Mouse (Mus musculus): ENCODE measurements around the gene Vps29. TPM values are rescaled to one million over a fixed set of nuclear protein-coding genes. Genes with fewer than 3 reads are reported as not detected.

The Vps29 gene
- polyA plus RNA-seq, 1 experiment from 2014 or later = 338 TPM

DNA sequence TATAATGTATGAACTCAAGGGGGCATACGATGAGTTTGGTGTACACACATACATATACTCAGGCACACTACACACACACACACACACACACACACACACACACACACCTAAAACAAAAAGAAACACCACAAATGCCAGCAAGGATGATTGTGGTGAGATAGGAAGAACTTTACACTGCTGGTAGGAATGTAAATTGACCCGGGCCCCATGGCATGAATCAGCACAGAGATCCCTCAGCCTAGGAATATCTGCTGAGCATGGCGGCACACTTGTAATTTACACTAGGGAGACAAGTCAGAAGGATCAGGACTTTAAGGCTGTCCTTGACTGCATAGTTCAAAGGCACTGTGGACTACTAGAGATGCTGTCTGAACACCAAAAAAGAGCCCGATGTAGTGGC is 23.9 kb upstream of the Vps29 start:
- Histone ChIP-seq H3K9ac (ENCODE audit: low read depth, low read length) (no peak overlapping the region), H3K27me3 (replicated peaks; ENCODE audit: control insufficient read depth, insufficient read depth, low read length) (no peaks in the 10 kb centered on the region), H3K4me3 (ENCODE audit: low read depth, low read length) (no peak overlapping the region), H3K27ac (ENCODE audit: low read depth, low read length) (no peak overlapping the region), H3K4me1 (replicated peaks; ENCODE audit: control insufficient read depth, insufficient read depth, low read length) (no peaks in the 10 kb centered on the region; the same call in 1 of the 2 replicates), H3K9me3 (ENCODE audit: control insufficient read depth) (no peaks in the 10 kb centered on the region), H3K4me2 (replicated peaks; ENCODE audit: low read depth) (no peak overlapping the region), H3K36me3 (ENCODE audit: control insufficient read depth, insufficient read depth) (peaks cover 17% of the 10 kb centered on the region)
- no peak for ATAC-seq
- peak; percentile 44 for TF ChIP-seq CTCF (IDR thresholded peaks at IDR 0.05; ENCODE audit: low read depth)
- WGBS = 65% methylated on average over 4 of the region's 4 CpGs

DNA sequence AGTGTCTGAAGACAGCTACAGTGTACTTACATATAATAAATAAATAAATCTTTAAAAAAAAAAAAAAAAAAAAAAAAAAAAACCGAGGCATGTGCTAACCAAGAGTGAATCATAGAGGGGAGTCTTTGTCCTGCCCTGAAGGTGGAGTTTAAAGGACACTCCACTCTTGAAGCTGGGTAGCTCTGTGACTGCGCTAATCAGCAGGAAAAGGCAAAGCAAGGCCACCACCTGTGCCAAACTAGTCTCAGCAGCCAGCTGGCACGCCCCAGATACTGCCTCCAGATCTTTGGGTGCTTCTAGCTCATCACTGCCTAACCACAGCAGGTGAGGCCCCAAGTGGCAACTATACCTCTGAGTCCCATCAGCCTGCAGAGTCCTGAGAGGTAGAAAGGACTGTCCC is 19.5 kb upstream of the Vps29 start:
- no peak overlapping the region for H3K9ac ChIP-seq (ENCODE audit: low read depth, low read length)
- no peaks in the 10 kb centered on the region for H3K36me3 ChIP-seq (ENCODE audit: control insufficient read depth, insufficient read depth)
- H3K4me2 ChIP-seq (replicated peaks; ENCODE audit: low read depth) = no peak overlapping the region
- no peaks in the 10 kb centered on the region for H3K27me3 ChIP-seq (replicated peaks; ENCODE audit: control insufficient read depth, insufficient read depth, low read length)
- 67% methylated on average over 3 of the region's 3 CpGs for WGBS
- H3K27ac ChIP-seq (ENCODE audit: low read depth, low read length) = no peak overlapping the region
- no peak overlapping the region for H3K4me3 ChIP-seq (ENCODE audit: low read depth, low read length)
- peak; percentile 65 for ATAC-seq
- no peaks in the 10 kb centered on the region; the same call in 1 of the 2 replicates for H3K4me1 ChIP-seq (replicated peaks; ENCODE audit: control insufficient read depth, insufficient read depth, low read length)
- no peak for TF ChIP-seq CTCF (IDR thresholded peaks at IDR 0.05; ENCODE audit: low read depth)
- no peaks in the 10 kb centered on the region for H3K9me3 ChIP-seq (ENCODE audit: control insufficient read depth)

DNA sequence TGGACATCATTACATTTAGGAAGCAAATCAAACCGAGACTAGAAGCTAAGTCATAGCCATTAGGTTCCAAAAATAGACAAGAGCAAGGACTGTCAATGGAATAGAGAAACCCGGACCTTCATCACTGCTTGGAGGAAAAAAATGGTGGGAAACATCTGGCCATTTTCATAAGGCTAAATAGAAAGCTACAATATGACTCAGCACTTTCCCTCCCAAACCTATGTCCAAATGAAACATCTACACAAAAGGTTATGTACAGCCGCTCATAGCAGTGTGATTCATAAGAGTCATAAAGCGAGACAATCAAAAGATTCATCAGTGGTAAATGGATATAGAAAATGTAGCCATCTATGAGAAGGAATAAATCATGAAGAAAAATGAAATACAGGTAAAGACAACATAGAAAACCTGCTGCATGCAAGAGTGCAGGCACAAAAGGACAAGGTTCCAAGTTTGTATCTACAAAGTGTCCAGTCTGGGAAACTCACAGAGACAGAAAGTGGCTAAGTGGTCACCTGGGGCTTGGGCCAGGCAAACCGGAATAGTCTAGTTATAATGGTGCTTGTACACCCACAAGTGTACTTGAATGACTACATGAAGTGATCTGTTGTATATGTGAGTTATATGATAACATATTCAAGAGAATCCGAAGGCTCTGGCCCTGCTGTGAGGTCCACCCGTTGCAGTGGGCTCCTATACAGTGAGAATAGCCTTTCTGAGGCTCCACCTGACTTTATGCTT is 17.4 kb upstream of the Vps29 start:
- no peak overlapping the region for H3K4me2 ChIP-seq (replicated peaks; ENCODE audit: low read depth)
- no peaks in the 10 kb centered on the region for H3K36me3 ChIP-seq (ENCODE audit: control insufficient read depth, insufficient read depth)
- TF ChIP-seq CTCF (IDR thresholded peaks at IDR 0.05; ENCODE audit: low read depth) = no peak
- WGBS = 87% methylated on average over 7 of the region's 7 CpGs
- H3K4me3 ChIP-seq (ENCODE audit: low read depth, low read length) = no peak overlapping the region
- no peaks in the 10 kb centered on the region for H3K27me3 ChIP-seq (replicated peaks; ENCODE audit: control insufficient read depth, insufficient read depth, low read length)
- no peak overlapping the region for H3K9ac ChIP-seq (ENCODE audit: low read depth, low read length)
- H3K27ac ChIP-seq (ENCODE audit: low read depth, low read length) = no peak overlapping the region
- H3K4me1 ChIP-seq (replicated peaks; ENCODE audit: control insufficient read depth, insufficient read depth, low read length) = no peaks in the 10 kb centered on the region
- no peaks in the 10 kb centered on the region for H3K9me3 ChIP-seq (ENCODE audit: control insufficient read depth)
- ATAC-seq = no peak

DNA sequence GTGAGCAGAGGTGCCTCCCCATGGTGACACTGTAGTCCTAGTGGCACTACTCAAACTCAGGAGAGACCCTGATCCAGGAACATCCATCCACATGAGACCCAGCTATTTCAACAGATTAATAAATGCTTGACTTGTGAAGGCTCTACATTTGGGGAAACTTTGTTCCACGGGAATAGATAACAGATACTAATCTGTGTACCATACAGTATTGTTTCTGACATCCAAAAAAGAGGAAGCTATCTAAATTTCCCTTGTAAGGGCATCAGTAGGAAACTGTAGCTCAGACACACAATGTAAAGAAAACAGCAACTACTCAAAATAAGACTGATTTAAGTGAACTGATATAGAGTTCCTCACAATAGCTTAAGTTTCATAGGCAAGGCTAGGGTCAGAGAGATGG is 11.3 kb upstream of the Vps29 start:
- no peak overlapping the region for H3K4me3 ChIP-seq (ENCODE audit: low read depth, low read length)
- TF ChIP-seq CTCF (IDR thresholded peaks at IDR 0.05; ENCODE audit: low read depth) = no peak
- H3K9me3 ChIP-seq (ENCODE audit: control insufficient read depth) = no peaks in the 10 kb centered on the region
- no peak for ATAC-seq
- no peak overlapping the region for H3K27ac ChIP-seq (ENCODE audit: low read depth, low read length)
- 65% methylated on average over 1 of the region's 1 CpGs for WGBS
- no peaks in the 10 kb centered on the region for H3K27me3 ChIP-seq (replicated peaks; ENCODE audit: control insufficient read depth, insufficient read depth, low read length)
- H3K9ac ChIP-seq (ENCODE audit: low read depth, low read length) = no peak overlapping the region
- no peaks in the 10 kb centered on the region for H3K36me3 ChIP-seq (ENCODE audit: control insufficient read depth, insufficient read depth)
- no peak overlapping the region for H3K4me2 ChIP-seq (replicated peaks; ENCODE audit: low read depth)
- H3K4me1 ChIP-seq (replicated peaks; ENCODE audit: control insufficient read depth, insufficient read depth, low read length) = no peaks in the 10 kb centered on the region

DNA sequence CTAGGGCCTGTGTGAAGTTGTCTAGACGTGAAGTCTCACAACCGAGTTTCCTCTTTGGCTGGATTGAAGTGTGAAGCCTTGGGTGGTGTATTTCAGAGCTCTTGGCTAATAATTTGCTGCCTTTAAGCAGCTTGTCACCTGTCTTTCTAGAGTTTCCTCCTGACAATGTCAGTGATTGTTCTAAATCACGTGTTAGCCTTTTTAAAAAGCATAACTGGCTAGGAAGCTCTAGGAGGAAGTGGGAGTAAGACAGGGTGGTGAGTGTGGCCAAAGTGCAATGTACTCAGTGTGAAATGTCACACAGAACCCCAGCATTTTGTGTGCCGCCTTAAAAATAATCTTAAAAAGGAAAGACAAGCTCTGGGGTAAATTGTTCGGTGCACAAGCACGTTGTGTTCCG is 10.4 kb upstream of the Vps29 start:
- H3K27ac ChIP-seq (ENCODE audit: low read depth, low read length) = peak overlapping the region; percentile 68
- H3K4me1 ChIP-seq (replicated peaks; ENCODE audit: control insufficient read depth, insufficient read depth, low read length) = no peaks in the 10 kb centered on the region
- H3K9ac ChIP-seq (ENCODE audit: low read depth, low read length) = no peak overlapping the region
- no peak for TF ChIP-seq CTCF (IDR thresholded peaks at IDR 0.05; ENCODE audit: low read depth)
- no peaks in the 10 kb centered on the region for H3K27me3 ChIP-seq (replicated peaks; ENCODE audit: control insufficient read depth, insufficient read depth, low read length)
- H3K9me3 ChIP-seq (ENCODE audit: control insufficient read depth) = no peaks in the 10 kb centered on the region
- H3K4me2 ChIP-seq (replicated peaks; ENCODE audit: low read depth) = peak overlapping the region; percentile 33; the same call in 1 of the 2 replicates
- H3K4me3 ChIP-seq (ENCODE audit: low read depth, low read length) = no peak overlapping the region
- 28% methylated on average over 7 of the region's 7 CpGs for WGBS
- H3K36me3 ChIP-seq (ENCODE audit: control insufficient read depth, insufficient read depth) = no peaks in the 10 kb centered on the region
- peak; percentile 94 for ATAC-seq

DNA sequence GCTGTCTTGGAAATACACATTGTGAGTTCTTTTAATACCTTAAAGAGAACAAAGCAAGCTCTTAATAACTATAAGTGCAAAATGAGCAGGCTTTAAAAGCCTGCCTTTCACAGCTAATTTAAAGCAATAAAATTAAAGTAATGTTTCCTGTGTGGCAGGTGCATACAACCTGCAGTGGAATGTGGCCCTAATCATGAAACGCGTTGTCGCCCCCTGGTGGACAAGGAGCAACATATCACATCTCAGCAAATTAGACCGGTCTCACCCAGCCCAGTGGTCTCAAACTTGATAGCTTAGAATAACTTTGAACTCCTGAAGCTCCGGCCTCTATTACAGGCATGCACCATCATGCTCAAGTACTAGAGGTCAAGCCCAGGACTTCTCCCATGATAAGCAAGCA is 9.9 kb upstream of the Vps29 start:
- Histone ChIP-seq H3K27ac (ENCODE audit: low read depth, low read length) (peak overlapping the region; percentile 68; the same call in 1 of the 2 replicates), H3K9ac (ENCODE audit: low read depth, low read length) (no peak overlapping the region), H3K4me2 (replicated peaks; ENCODE audit: low read depth) (0 out of 2 replicates have a peak overlapping the region, but pooled peaks have one; percentile 33), H3K4me1 (replicated peaks; ENCODE audit: control insufficient read depth, insufficient read depth, low read length) (no peaks in the 10 kb centered on the region), H3K9me3 (ENCODE audit: control insufficient read depth) (no peaks in the 10 kb centered on the region), H3K4me3 (ENCODE audit: low read depth, low read length) (no peak overlapping the region), H3K27me3 (replicated peaks; ENCODE audit: control insufficient read depth, insufficient read depth, low read length) (no peaks in the 10 kb centered on the region), H3K36me3 (ENCODE audit: control insufficient read depth, insufficient read depth) (no peaks in the 10 kb centered on the region)
- ATAC-seq = peak; percentile 81
- TF ChIP-seq CTCF (IDR thresholded peaks at IDR 0.05; ENCODE audit: low read depth) = peak; percentile 94
- WGBS = 10% methylated on average over 5 of the region's 5 CpGs

All from intestine, postnatal 0 days (tissue).